Mouse (Mus musculus): Measurements from ENCODE around the gene Fam189a1. TPM values are rescaled to one million over a fixed set of nuclear protein-coding genes. Genes with fewer than 3 reads are reported as not detected.
A peak's percentile ranks its signal among the peaks of the same experiment; 100 is the strongest.

Fam189a1 gene
- polyA plus RNA-seq (2014; fragmentation: Nextera tagmentation; extraction: Ambion mirVana): 3.6 and 4.4 TPM in 2 replicates

- DNase-seq (ENCODE audit: low spot score): peak; percentile 48
- H3K9me3 ChIP-seq (ENCODE audit: control insufficient read depth, low read length): 0 out of 2 replicates have a peak, but pooled peaks cover 3% of the 10 kb centered on the region
- peak within 1 kb of the TSS; percentile 65 for H3K4me3 ChIP-seq (ENCODE audit: low read depth, low read length)
- H3K27me3 ChIP-seq (replicated peaks; ENCODE audit: control insufficient read depth, insufficient read depth, low read length): peaks cover 55% of the 10 kb centered on the region
- 0% methylated on average over 16 of the region's 50 CpGs for WGBS
- no peaks in the 10 kb centered on the region for H3K36me3 ChIP-seq (ENCODE audit: control insufficient read depth, insufficient read depth, low read length)
- peak; percentile 65 for ATAC-seq (ENCODE audit: low read depth)
- H3K27ac ChIP-seq (replicated peaks; ENCODE audit: low read depth, low read length): no peak within 1 kb of the TSS; the same call in 1 of the 2 replicates
- peak within 1 kb of the TSS; percentile 75 for H3K9ac ChIP-seq (ENCODE audit: low read depth, low read length)
- no peaks in the 10 kb centered on the region for H3K4me1 ChIP-seq (ENCODE audit: control insufficient read depth, insufficient read depth, low read length)
- H3K4me2 ChIP-seq (ENCODE audit: low read depth, low read length): peak within 1 kb of the TSS; percentile 83
Measured at GRCm38 (mm10) chr7:65156514-65156911, at the start of gene Fam189a1. TSS of gene Fam189a1 (minus strand) at chr7:65156570.

GRCm38 (mm10) chr7:65206021-65206420, 49.7 kb upstream of the Fam189a1 start:
- Histone ChIP-seq H3K9ac (ENCODE audit: low read depth, low read length) (no peak overlapping the region), H3K36me3 (ENCODE audit: control insufficient read depth, insufficient read depth, low read length) (no peaks in the 10 kb centered on the region), H3K27me3 (replicated peaks; ENCODE audit: control insufficient read depth, insufficient read depth, low read length) (no peaks in the 10 kb centered on the region), H3K9me3 (ENCODE audit: control insufficient read depth, low read length) (peaks cover 11% of the 10 kb centered on the region), H3K4me2 (ENCODE audit: low read depth, low read length) (no peak overlapping the region), H3K27ac (replicated peaks; ENCODE audit: low read depth, low read length) (no peak overlapping the region), H3K4me3 (ENCODE audit: low read depth, low read length) (no peak overlapping the region), H3K4me1 (ENCODE audit: control insufficient read depth, insufficient read depth, low read length) (no peaks in the 10 kb centered on the region)
- ATAC-seq (ENCODE audit: low read depth) (no peak), DNase-seq (ENCODE audit: low spot score) (no peak)
- 91% methylated on average over 6 of the region's 6 CpGs for whole genome bisulfite sequencing

GRCm38 (mm10) chr7:65202719-65203118, 46.3 kb upstream of the Fam189a1 start:
- WGBS: 86% methylated on average over 10 of the region's 10 CpGs
- H3K9me3 ChIP-seq (ENCODE audit: control insufficient read depth, low read length): peaks cover 17% of the 10 kb centered on the region
- H3K27ac ChIP-seq (replicated peaks; ENCODE audit: low read depth, low read length): no peak overlapping the region
- DNase-seq (ENCODE audit: low spot score) (no peak), ATAC-seq (ENCODE audit: low read depth) (no peak)
- no peaks in the 10 kb centered on the region for H3K4me1 ChIP-seq (ENCODE audit: control insufficient read depth, insufficient read depth, low read length)
- H3K27me3 ChIP-seq (replicated peaks; ENCODE audit: control insufficient read depth, insufficient read depth, low read length): no peaks in the 10 kb centered on the region
- no peaks in the 10 kb centered on the region for H3K36me3 ChIP-seq (ENCODE audit: control insufficient read depth, insufficient read depth, low read length)
- H3K4me3 ChIP-seq (ENCODE audit: low read depth, low read length): no peak overlapping the region
- no peak overlapping the region for H3K9ac ChIP-seq (ENCODE audit: low read depth, low read length)
- no peak overlapping the region for H3K4me2 ChIP-seq (ENCODE audit: low read depth, low read length)

- H3K4me3 ChIP-seq (ENCODE audit: low read depth, low read length): no peak overlapping the region
- no peak overlapping the region for H3K4me2 ChIP-seq (ENCODE audit: low read depth, low read length)
- no peak for DNase-seq (ENCODE audit: low spot score)
- H3K27me3 ChIP-seq (replicated peaks; ENCODE audit: control insufficient read depth, insufficient read depth, low read length): no peaks in the 10 kb centered on the region
- H3K9me3 ChIP-seq (ENCODE audit: control insufficient read depth, low read length): no peaks in the 10 kb centered on the region
- H3K36me3 ChIP-seq (ENCODE audit: control insufficient read depth, insufficient read depth, low read length): no peaks in the 10 kb centered on the region
- H3K4me1 ChIP-seq (ENCODE audit: control insufficient read depth, insufficient read depth, low read length): no peaks in the 10 kb centered on the region
- H3K27ac ChIP-seq (replicated peaks; ENCODE audit: low read depth, low read length): no peak overlapping the region
- 73% methylated on average over 5 of the region's 5 CpGs for WGBS
- H3K9ac ChIP-seq (ENCODE audit: low read depth, low read length): no peak overlapping the region
- no peak for ATAC-seq (ENCODE audit: low read depth)
Measured at GRCm38 (mm10) chr7:65180694-65181093, 24.3 kb upstream of the Fam189a1 start.

GRCm38 (mm10) chr7:65170762-65171161, 14.4 kb upstream of the Fam189a1 start:
- WGBS: 81% methylated on average over 4 of the region's 4 CpGs
- Histone ChIP-seq H3K9me3 (ENCODE audit: control insufficient read depth, low read length) (no peaks in the 10 kb centered on the region), H3K27me3 (replicated peaks; ENCODE audit: control insufficient read depth, insufficient read depth, low read length) (no peaks in the 10 kb centered on the region), H3K4me3 (ENCODE audit: low read depth, low read length) (no peak overlapping the region), H3K27ac (replicated peaks; ENCODE audit: low read depth, low read length) (no peak overlapping the region), H3K9ac (ENCODE audit: low read depth, low read length) (no peak overlapping the region), H3K4me2 (ENCODE audit: low read depth, low read length) (no peak overlapping the region), H3K4me1 (ENCODE audit: control insufficient read depth, insufficient read depth, low read length) (no peaks in the 10 kb centered on the region), H3K36me3 (ENCODE audit: control insufficient read depth, insufficient read depth, low read length) (no peaks in the 10 kb centered on the region)
- ATAC-seq (ENCODE audit: low read depth) (no peak), DNase-seq (ENCODE audit: low spot score) (no peak)

GRCm38 (mm10) chr7:65157031-65158025, 958 bp upstream of the Fam189a1 start:
- Histone ChIP-seq H3K4me1 (ENCODE audit: control insufficient read depth, insufficient read depth, low read length) (no peaks in the 10 kb centered on the region), H3K4me3 (ENCODE audit: low read depth, low read length) (peak overlapping the region; percentile 65), H3K27me3 (replicated peaks; ENCODE audit: control insufficient read depth, insufficient read depth, low read length) (peaks cover 55% of the 10 kb centered on the region), H3K4me2 (ENCODE audit: low read depth, low read length) (peak overlapping the region; percentile 83), H3K36me3 (ENCODE audit: control insufficient read depth, insufficient read depth, low read length) (no peaks in the 10 kb centered on the region), H3K9me3 (ENCODE audit: control insufficient read depth, low read length) (0 out of 2 replicates have a peak, but pooled peaks cover 3% of the 10 kb centered on the region), H3K27ac (replicated peaks; ENCODE audit: low read depth, low read length) (no peak overlapping the region), H3K9ac (ENCODE audit: low read depth, low read length) (no peak overlapping the region; the same call in 1 of the 2 replicates)
- 12% methylated on average over 16 of the region's 16 CpGs for WGBS
- DNase-seq (ENCODE audit: low spot score) (no peak), ATAC-seq (ENCODE audit: low read depth) (no peak)

GRCm38 (mm10) chr7:65155628-65156513, 499 bp downstream of the Fam189a1 start:
- 3% methylated on average over 31 of the region's 122 CpGs for WGBS
- Histone ChIP-seq H3K4me2 (ENCODE audit: low read depth, low read length) (peak overlapping the region; percentile 83), H3K36me3 (ENCODE audit: control insufficient read depth, insufficient read depth, low read length) (no peaks in the 10 kb centered on the region), H3K4me1 (ENCODE audit: control insufficient read depth, insufficient read depth, low read length) (no peaks in the 10 kb centered on the region), H3K27me3 (replicated peaks; ENCODE audit: control insufficient read depth, insufficient read depth, low read length) (peaks cover 55% of the 10 kb centered on the region), H3K4me3 (ENCODE audit: low read depth, low read length) (peak overlapping the region; percentile 65), H3K9me3 (ENCODE audit: control insufficient read depth, low read length) (0 out of 2 replicates have a peak, but pooled peaks cover 3% of the 10 kb centered on the region), H3K9ac (ENCODE audit: low read depth, low read length) (peak overlapping the region; percentile 75), H3K27ac (replicated peaks; ENCODE audit: low read depth, low read length) (no peak overlapping the region; the same call in 1 of the 2 replicates)
- peak; percentile 53 for DNase-seq (ENCODE audit: low spot score)
- ATAC-seq (ENCODE audit: low read depth): peak; percentile 58

- Histone ChIP-seq H3K27me3 (replicated peaks; ENCODE audit: control insufficient read depth, insufficient read depth, low read length) (peaks cover 55% of the 10 kb centered on the region), H3K4me2 (ENCODE audit: low read depth, low read length) (peak overlapping the region; percentile 83), H3K36me3 (ENCODE audit: control insufficient read depth, insufficient read depth, low read length) (no peaks in the 10 kb centered on the region), H3K9me3 (ENCODE audit: control insufficient read depth, low read length) (0 out of 2 replicates have a peak, but pooled peaks cover 3% of the 10 kb centered on the region), H3K4me1 (ENCODE audit: control insufficient read depth, insufficient read depth, low read length) (no peaks in the 10 kb centered on the region), H3K27ac (replicated peaks; ENCODE audit: low read depth, low read length) (no peak overlapping the region), H3K4me3 (ENCODE audit: low read depth, low read length) (peak overlapping the region; percentile 65; the same call in 1 of the 2 replicates), H3K9ac (ENCODE audit: low read depth, low read length) (no peak overlapping the region)
- peak; percentile 58; the same call in 1 of the 2 replicates for ATAC-seq (ENCODE audit: low read depth)
- whole genome bisulfite sequencing: 10% methylated on average over 7 of the region's 7 CpGs
- peak; percentile 63 for DNase-seq (ENCODE audit: low spot score)
Measured at GRCm38 (mm10) chr7:65154576-65154975, 1.8 kb downstream of the Fam189a1 start.
